Mouse (Mus musculus) B cell, adult 67 days (primary cell): Measurements from ENCODE around the gene Phf2. TPM values are rescaled to one million over a fixed set of nuclear protein-coding genes. Genes with fewer than 3 reads are reported as not detected.

ENCODE experiments used
- total RNA-seq, 2 experiments: library from RNA; stranded (reverse); gene quantifications; 4 replicates each; pipeline ENCODE4 v1.2.4; 2023

Gene Phf2
- 10 to 100 TPM; 51.6 to 55.2 TPM for total RNA-seq

DNA sequence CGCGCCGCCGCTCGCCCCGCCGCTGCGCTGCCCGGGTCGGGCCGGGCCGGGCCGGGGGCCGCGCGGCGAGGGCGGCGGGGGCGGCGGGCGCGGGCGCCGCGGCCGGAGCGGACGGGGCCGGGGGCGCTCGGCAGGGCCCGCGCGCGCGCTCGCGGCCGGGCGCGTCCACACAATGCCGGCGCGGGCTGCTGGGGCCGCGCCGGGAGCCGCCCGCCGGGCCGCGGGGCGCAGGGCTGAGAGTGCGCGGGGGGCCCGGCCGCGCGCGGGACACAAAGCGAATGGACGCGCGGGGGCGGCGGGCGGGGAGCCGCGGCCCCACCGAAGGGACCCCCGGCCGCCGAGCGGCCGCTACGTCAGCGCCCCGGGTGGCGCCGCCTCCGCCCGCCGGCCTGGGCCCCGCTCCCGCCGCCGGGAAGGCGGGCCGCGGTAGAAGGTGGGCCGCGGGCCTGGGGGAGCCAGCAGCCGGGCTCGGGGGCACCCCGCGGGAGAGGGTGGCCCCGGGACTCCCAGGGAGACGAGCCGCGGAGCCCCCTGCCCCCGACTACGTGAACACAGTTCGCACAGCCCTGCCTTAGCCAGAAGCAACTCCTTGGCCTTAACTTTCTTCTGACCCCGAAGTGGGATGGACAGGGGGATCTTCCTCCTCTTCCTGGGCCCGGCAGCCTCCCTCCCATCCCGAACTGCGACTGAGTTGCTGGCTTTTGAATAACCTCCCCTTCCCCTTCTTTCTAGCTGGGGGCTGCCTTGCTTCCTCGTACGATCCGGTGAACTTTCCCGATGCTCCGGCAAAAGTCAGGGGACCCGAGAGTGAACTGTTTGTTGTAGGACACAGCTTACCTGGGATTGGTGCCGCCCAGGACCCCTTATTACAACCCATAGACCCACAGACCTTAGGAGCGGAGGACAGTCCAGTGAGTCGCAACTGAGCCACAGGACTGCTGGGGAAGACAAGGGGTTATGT lies at the start of gene Phf2:
Phf2 (minus strand) TSS at position 349 of the 961 bp plus-strand sequence.

Other genes starting within 250 kb of the Phf2 start
- 10 to 100 TPM; 11.2 to 12.2 TPM for gene Ptpdc1, start 245.5 kb downstream of the Phf2 start, total RNA-seq
- not detected for gene Barx1, start 208.1 kb downstream of the Phf2 start, total RNA-seq
- gene Fam120a, start 96.9 kb upstream of the Phf2 start, total RNA-seq, result 100 to 1,000 TPM; 112 to 114 TPM